Mouse (Mus musculus) ES-Bruce4 (cell line): ENCODE measurements around the gene Usp39.

ENCODE experiments used
- CTCF ChIP-seq: IDR thresholded peaks from one replicate; pipeline ENCODE4 v1.8.1; 2011; ENCODE audit warnings: low read depth, low read length
- EP300 ChIP-seq: IDR thresholded peaks from 2 replicates; pipeline ENCODE4 v1.6.1; 2011; ENCODE audit warnings: low read depth, low read length; ENCODE audit not compliant: insufficient read depth

DNA sequence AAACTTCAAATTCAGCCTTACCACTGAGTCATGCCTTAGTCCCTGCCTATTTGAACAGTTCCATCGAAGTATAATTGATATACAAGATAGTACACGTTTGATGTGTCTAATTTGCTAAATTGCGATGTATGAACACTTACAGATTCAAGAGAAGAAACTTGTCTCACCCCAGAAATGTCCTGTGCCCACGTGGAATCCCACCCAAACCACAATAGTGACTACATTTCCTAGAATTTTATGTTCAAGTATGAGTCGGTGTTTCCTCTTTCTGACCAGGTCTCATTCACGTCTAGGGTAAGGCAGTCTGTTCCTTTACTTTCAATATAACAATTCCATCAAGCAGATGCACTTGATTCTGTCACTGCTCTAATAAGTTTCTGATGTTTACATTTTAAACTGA, 649 bp upstream of the Usp39 start:
- TF ChIP-seq CTCF (no peak), EP300 (no peak)
